Mouse (Mus musculus): ENCODE data around the gene Tbcb. TPM values are rescaled to one million over a fixed set of nuclear protein-coding genes. Genes with fewer than 3 reads are reported as not detected.
"Not testable (repeated sequence)": the region's sequence is repeated elsewhere in the genome, so short reads cannot be mapped to it uniquely, and the experiment has no call there.

Tbcb gene
- total RNA-seq, 2 experiments from 2014 or later = 157 to 171 TPM

DNA sequence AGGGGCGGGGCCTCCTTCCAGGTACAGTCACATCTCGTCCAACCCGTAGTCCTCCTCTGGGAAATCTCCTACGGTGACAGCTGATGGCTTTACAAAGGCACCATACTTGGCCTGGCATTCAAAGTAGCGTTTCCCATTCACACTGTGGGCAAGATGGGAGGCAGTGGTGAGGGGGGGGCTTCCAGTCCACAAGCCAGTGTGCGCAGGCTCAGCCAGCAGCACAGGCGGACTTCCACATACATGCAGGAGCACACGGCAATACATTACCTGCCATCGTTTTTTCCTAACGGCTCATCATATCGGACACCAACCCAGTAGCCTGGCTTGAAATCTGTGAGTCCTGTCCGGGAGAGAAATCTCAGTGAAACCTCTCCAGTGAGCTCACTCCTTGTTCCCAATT, 7.9 kb downstream of the Tbcb start:
- DNase-seq (ENCODE audit: low spot score in 2 of 2) = no peak

DNA sequence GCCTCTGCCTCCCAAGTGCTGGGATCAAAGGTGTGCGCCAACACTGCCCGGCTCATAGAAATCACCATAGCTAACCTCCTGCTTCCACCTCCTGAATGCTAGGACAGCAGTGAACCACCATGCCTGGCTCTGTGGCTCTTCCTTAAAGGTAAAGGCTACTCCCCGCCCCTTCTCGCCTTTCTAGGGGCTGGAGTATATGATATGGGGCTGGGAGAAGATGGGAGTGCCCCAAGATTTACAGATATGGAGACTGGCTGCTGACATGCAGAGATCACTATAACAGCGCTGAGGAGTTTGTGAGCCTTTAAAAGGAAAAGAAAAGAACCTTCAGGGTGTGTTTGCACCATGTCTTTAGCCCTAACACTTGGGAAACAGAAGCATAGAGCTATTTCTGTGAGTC, 9.9 kb downstream of the Tbcb start:
- no peak for DNase-seq (ENCODE audit: low spot score in 2 of 2)

DNA sequence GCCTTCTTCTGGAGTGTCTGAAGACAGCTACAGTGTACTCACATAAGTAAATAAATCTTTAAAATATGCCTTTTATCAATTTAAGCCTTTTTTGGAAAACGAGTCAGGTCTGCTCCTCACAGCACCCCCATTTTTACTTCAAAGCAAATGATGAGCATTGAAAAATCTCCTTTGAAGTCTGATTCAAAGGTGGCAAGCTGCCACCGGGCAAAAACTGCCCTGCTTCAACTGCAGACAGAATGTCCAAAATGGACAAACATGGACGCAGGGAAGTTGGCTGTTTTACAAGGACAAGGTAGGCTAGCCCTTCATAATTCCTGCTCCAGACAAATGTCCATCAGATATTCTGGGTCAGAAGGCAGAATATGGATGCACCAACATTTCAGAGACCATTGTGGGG, 10.6 kb downstream of the Tbcb start:
- no peak for DNase-seq (ENCODE audit: low spot score in 2 of 2)

DNA sequence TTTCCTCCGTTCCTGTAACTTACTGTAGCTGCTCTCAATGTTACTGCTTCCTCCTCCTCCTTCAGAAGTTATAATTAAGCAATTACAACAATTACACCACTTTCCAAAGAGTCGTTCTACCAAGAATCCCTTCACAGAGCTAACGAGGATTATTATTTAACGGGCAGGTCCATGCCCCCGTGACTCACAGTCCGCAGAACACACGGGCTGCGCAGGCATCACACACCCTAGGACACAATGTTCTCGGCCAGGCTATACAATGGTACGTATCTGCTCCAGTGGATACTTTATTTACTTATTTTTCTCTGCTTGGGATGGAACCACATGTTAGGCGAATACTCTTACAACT, 12.1 kb downstream of the Tbcb start:
- DNase-seq (ENCODE audit: low spot score in 2 of 2) = no peak

DNA sequence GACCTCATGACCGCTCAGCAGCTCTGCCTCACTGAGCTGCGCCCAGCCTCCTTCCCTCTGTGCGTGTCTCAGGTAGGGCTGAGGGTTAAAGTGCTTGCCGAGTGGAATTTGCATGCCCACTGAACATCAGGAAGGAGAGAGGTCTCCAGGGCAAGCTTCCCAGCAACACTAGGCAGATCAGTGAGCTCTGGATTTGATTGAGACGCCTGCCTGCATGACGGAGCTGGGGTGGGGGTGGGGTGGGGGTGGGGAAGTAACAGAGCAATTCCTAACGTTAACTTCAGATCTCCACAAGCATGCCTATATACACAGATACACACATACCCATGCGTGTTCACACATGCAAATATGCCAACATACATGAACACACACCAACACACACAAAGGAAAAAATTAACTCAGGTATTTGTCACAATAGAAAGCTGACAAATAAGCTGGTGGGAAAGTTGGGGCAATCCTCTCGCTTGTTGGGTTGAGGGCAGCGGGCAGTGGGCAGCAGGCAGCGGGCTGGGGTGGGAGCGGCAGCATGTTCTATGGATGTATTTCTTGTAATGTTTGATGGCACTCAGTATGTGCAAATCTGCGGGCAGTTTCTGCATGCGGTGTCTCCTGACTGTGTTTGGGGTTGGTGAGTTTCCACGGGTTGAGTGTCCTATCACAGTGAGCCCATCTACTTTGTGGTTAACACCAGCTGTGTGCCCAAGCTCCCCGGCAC, 12.6 kb downstream of the Tbcb start:
- DNase-seq (ENCODE audit: low spot score in 2 of 2) = peak; percentile 59 to 71

DNA sequence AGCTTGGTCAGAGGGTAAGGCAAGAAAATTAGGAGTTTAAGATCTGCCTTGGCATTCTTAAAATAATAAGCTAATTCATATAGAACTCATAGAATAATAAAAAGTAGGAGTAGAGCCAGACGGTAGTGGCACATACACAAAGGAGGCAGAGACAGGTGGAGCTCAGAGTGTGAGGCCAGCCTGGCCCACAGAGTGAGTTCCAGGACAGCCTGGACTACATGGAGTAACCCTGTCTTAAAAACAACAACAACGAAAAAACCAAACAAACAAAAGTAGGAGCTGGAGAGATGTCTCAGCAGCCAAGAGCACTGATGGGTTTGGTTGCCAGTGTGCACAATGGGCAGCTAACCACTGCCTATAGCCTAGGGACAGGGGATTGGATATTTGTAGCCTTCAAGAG, 14.8 kb downstream of the Tbcb start:
- DNase-seq (ENCODE audit: low spot score in 2 of 2) = no peak

DNA sequence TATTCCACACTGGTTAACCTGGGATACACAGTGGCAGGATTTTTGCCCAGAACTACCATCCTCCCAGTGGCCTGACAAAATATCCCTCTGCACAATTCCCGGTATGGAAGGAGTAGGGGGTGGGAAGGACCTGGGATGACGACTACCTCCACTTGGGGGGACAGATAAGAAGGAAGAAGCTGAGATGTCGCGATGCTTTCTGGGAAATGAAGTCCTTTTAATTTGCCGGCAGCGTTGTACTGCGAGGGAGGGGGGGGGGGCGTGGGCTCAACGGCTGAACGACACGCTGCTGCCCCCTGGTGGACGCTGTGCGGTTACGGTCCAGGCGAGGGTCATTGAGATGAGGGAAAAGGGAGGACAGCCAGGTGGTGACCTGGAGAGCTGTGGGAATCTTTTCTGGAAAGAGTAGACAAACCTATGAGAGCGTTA, 15.3 kb downstream of the Tbcb start:
- peak; percentile 72 to 81 for DNase-seq (ENCODE audit: low spot score in 2 of 2)

DNA sequence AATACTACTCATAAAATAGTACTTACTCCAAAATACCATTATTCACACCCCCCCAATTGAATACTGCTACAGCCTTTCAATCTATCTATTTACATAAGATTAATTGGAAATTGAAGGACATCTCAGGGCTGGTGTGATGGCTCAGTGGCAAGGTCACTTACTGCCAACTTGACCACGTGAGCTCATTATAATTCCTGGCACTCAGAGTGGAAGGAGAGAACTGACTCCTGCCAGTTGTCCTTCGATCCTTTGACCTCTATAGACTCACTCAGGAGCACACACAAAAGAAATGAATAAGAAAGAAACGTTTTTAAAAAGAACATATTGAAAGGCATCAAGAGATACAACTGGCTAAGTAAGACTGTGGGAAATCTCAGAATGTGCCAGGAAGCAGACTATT, 16.2 kb downstream of the Tbcb start:
- no peak for DNase-seq (ENCODE audit: low spot score in 2 of 2)

DNA sequence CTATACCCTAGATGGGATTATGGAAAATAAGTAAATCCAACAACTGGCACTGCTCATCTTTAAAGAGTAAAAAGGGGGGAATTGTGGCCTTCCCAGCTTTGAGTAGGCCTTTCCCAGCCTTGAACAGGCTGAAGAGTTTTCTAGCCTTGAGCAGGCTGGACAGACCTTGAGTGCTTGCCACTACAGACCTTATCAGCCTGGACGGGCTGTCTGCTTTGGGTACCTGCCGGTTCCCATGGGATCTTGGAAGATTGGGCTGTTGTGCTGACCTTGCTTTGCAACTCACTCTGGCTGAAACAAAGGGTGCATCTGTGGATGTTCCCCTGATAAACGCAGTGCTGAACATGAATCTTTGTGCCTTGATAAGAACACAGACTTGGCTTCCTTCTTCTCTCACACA, 18.2 kb downstream of the Tbcb start:
- DNase-seq (ENCODE audit: low spot score in 2 of 2) = no peak

DNA sequence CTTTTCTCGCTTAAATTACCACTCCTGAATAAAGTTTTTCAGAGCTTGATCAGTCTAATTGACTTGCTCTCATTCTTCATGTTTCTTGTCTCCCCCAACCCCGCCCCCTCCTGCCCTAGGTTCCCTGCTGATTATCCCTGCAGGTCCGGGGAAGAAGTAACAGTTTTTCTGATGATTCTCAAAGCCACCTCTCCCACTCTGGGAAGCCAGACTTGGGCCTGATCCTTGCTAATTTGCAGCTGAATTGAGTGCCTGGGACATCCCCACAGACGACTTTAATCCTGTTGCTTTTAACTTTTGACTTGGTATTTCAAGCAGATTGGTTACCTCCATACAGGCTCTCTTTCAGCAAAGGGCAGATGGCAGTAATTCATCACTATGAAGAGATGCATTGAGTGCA, 21.0 kb downstream of the Tbcb start:
- no peak for DNase-seq (ENCODE audit: low spot score in 2 of 2)

DNA sequence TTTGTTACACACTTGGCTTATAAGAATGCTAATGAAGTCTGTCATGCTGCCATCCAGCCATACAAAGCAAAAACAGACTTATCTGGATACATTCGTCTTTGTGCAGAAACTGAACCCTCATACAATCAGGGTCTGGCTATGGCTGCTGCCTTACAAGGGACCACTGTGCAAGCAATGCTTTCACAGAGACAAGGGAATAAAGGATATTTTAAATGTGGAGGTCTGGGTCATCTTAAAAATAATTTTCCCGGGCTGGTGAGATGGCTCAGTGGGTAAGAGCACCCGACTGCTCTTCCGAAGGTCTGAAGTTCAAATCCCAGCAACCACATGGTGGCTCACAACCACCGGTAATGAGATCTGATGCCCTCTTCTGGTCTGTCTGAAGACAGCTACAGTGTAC, 25.7 kb downstream of the Tbcb start:
- not testable (repeated sequence) for DNase-seq (ENCODE audit: low spot score in 2 of 2)

DNA sequence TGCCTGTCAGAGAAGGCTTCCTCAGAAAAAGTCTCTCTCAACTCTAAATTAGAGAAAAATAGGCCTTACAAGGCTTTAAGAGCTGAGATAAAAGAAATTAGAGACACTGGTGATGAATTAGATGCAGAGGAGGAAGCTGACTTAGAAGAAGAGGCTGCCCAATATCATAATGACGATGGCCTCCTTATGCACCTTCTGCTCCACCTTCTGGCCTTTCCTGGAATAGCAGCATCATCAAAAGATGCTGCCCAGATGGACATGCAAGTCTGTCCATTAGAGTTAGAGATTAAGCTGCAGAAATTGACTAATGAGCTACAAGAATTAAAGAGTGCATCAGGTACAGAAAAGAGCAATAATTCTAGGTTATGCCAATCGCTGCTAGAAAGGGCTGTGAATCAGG, 26.7 kb downstream of the Tbcb start:
- peak; percentile 68 to 74 for DNase-seq (ENCODE audit: low spot score in 2 of 2)

DNA sequence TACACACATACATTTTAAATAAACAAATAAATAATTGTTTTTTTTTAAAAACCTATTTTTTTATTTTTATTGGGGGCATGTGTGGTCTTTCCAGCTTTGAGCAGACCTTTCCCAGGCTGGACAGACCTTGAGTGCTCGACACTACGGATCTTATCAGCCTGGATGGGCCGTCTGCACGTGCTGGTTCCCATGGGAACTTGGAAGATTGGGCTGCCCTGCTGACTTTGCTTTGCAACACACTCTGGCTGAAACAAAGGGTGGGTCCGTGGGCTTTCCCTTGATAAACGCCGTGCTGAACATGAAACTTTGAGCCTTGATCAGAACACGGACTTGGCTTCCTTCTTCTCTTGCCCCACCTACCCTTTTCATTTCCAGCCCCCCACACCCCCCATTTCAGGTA, 27.7 kb downstream of the Tbcb start:
- DNase-seq (ENCODE audit: low spot score in 2 of 2) = no peak

DNA sequence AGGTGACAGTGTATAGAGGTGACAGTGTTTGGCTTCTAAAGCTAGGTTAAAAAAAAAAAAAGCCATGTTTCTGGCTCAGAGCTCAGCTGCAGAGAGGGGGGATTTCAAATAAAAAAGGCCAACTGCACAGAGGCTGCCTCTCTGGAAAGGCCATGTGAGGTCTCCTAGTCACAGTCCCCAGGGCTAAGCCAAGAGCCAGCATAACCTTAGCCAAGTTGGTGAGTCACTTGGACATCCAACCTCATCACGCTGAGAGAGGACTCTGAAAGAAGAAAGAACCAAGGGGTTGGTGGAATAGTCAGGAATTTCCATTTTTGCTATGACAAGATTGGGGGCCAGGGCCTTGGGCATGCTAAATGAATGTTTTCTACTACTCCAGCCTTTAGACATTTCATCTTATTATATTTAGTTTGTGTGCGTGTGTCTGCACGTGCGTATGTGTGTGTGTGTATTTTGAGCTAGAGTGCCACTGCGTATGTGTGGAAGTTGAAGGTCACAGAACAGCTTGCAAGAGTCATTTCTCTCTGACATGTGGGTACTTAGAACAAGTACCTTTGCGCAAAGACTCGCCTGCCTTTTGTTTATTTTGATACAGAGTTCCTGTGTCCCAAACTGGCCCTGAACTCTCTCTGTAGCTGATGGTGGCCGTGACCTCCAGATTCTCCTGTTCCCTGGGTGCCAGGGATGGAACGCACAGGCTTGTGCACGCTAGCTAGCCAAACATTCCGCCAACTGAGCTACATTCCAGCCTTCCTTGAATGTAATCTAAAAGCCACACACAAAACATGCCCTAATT, 29.0 kb downstream of the Tbcb start:
- no peak for DNase-seq (ENCODE audit: low spot score in 2 of 2)

DNA sequence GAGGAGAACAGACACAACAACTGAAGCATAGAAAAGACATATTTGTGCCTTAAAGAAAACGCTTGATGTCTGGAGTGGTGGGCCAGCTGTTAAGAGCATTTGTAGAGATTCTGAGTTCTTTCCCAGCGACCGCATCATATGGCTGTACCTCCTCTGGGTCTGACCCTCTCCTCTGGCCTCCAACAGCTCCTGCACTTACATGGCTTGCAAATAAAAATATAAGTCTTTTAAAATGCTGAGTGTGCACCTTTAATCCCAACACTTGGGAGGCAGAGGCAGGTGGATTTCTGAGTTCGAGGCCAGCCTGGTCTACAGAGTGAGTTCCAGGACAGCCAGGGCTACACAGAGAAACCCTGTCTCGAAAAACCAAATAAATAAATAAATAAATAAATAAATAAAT, 31.4 kb downstream of the Tbcb start:
- DNase-seq (ENCODE audit: low spot score in 2 of 2) = not testable (repeated sequence)

DNA sequence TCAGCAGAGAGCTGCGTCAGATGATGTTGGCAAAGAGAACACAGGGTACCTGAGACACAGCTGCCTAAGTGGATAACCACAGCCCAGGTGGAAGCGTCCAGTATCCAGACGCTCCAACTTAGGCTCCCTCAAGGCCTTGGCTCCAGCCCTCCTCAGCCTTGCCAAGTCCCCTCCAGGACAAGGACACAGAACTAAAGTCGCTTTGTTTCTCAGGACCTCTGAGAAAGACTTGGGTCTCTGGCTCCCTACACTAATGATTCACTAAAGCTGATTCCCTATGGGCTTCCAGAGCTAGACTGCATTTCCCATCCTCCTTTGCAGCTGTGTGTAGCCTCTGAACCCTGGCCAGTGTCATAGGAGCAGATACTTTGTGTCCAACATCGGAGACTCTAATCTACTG, 31.9 kb downstream of the Tbcb start:
- no peak for DNase-seq (ENCODE audit: low spot score in 2 of 2)

DNA sequence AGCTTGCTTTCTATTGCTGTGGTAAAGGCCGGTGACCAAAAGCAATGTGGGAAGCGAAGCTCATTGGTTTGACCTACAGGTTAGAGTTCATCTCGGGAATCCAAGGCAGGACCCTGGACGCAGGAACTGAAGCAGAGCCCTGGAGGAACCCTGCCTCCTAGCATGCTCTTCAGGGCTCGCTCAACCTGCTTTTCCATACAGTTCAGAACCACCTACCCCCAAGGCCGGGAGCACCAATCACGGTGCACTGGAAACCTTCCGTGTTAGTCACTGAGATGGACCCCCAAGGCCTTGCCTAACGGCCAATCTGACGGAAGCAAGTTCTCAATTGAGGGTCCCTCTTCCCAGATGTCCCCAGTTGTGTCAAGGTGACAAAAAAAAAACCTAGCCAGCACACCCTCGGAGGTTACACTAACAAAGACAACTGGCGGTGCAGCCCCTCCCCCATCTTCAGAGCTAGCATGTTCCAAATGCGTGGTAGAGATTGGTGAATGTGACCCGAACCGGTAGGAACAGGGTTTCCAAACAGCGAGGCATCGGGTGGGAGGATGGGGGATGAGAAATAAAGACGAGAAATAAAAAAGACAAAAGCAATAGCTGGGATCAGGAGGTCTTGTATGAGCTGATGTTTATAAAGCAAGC, 32.5 kb downstream of the Tbcb start:
- no peak for DNase-seq (ENCODE audit: low spot score in 2 of 2)

DNA sequence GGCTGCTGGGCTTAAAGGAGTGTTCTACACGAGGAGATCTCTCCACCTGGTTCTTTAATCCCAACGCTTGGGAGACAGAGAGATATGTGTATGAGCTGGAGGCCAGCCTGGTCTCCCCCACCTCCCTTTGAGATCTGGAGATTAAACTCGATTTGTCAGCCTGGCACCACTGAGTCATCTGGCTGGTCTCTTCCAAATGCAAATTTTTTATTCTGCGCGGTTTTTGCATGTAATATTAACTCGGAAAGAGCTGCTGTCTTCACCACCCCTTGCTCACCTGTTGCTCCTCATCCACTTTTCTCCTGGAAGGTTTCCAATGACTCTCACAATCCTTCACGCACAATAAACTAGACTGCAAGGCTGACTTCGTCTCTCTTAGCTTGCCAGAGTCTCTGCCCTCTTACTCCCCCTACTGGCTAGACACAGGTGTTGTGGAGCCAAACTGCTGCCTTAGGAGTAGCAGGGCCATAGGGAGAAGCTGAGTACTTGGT, 33.5 kb downstream of the Tbcb start, which contains the start of gene Capns1:
Capns1 (minus strand) TSS at position 331 of the 491 bp plus-strand sequence.
- peak; percentile 53 to 68 for DNase-seq (ENCODE audit: low spot score in 2 of 2)

DNA sequence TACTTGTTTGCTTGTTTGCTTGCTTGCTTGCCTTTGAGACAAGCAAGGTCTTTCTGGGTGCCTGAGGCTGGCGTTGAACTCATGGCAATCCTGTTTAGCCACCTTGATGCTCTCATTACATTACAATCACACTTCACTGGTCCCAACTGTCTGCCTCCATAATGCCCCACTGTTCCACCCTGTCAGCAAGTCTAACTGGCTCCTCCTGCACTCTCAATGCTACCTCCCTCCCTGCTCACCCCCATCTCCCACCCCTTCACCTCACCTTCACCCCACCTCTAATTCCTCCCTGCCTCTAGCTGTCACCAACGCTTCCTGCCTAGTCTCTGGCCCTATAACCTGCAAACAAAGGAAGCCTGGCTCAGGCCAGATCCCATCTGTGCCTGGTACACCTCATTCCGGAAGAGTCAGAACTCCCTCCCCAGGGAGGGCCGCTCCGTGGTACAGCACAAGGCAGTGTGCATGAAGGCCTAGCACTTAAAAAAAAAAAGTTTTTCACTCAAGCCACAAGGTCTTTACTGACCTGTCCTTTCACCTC, 34.4 kb downstream of the Tbcb start:
- no peak for DNase-seq (ENCODE audit: low spot score in 2 of 2)

DNA sequence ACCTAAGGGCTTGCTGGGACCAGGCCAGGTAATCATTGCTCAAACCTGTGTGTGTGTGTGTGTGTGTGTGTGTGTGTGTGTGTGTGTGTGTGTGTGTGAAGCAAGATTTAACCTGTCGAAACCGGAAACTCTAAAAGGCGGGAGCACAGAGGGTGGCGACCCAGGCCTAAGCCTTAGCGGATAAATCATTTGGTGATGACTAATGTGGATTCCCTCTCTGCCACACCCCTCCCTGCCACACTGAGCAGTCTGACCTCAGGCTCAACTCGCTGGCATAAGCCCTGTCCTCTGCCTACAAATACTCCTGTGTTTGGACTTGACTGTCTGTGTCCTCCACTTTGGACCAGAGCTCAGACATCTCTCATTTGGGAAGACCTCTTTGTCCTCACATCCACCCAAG, 35.9 kb downstream of the Tbcb start:
- DNase-seq (ENCODE audit: low spot score in 2 of 2) = no peak

DNA sequence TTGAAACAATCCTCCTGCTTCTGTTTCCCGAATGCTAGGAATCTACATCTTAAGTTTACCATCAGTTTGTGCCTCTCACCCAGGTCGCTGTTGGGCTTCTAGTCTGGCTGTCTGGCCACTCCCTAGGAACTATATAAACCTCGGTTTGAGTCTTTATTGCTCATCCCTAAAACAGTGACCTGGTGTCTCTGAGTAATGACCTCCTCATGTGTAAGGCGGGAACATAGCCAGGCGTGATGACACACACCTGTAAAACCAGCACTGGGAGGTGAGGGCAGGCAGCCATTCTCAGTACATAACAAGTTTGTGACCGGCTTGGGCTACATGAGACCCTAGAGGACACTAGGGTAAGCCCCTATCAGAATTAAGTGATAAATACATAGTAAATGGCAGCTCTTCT, 36.6 kb downstream of the Tbcb start:
- DNase-seq (ENCODE audit: low spot score in 2 of 2) = no peak

DNA sequence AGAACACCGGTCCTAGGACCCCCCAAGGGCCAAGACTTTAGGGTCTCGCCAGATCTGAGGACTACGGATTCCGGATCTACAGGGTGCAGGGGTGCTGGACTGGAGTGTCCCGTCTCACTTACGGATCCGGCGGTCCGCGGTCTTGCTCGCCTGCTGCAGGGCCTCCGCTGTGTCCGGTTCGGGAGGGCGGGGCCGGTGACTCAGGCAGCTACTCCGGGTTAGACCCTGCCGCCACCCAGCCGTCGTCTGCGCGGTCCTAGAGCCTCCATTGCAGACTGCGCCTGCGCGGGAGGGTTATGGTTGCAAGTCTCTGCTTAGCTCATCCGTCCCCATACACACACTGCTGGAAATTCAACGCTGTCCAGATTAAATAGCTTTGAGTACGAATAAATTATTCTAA, 37.2 kb downstream of the Tbcb start:
- DNase-seq (ENCODE audit: low spot score in 2 of 2) = peak; percentile 88 to 95
